Mouse (Mus musculus) kidney, embryonic 14.5 days (tissue): ENCODE measurements around the gene H2-DMb2. TPM values are rescaled to one million over a fixed set of nuclear protein-coding genes. Genes with fewer than 3 reads are reported as not detected.

Experiments used
- ATAC-seq: fragments of 200-750 bp; cut with Nextera tagmentation; 2 replicates; pipeline ENCODE4 v1.8.0; 2017; ENCODE audit warnings: moderate number of reproducible peaks, mild to moderate bottlenecking, moderate TSS enrichment, moderate library complexity; ENCODE audit not compliant: low FRiP score, low TSS enrichment
- H3K27ac ChIP-seq: fragments of 300-500 bp; sonication (generic); 2 replicates; pipeline ENCODE4 v1.5.1; 2014; ENCODE audit warnings: low read depth, mild to moderate bottlenecking, low read length, moderate library complexity, mixed read lengths
- H3K27me3 ChIP-seq: fragments of 300-500 bp; sonication (generic); 2 replicates; pipeline ENCODE4 v1.6.1; 2014; ENCODE audit warnings: mild to moderate bottlenecking, low read length; ENCODE audit not compliant: control insufficient read depth, insufficient read depth
- H3K36me3 ChIP-seq: fragments of 300-500 bp; sonication (generic); 2 replicates; pipeline ENCODE4 v1.6.1; 2014; ENCODE audit warnings: low read length, mixed read lengths; ENCODE audit not compliant: control insufficient read depth, insufficient read depth
- H3K4me1 ChIP-seq: fragments of 300-500 bp; sonication (generic); 2 replicates; pipeline ENCODE4 v1.6.1; 2014; ENCODE audit warnings: low read length, mixed read lengths; ENCODE audit not compliant: control insufficient read depth, insufficient read depth
- H3K4me2 ChIP-seq: fragments of 300-500 bp; sonication (generic); replicated peaks from 2 replicates; pipeline ENCODE4 v1.6.1; 2014; ENCODE audit warnings: low read depth, mild to moderate bottlenecking, low read length
- H3K4me3 ChIP-seq: fragments of 300-500 bp; sonication (generic); 2 replicates; pipeline ENCODE4 v1.5.1; 2014; ENCODE audit warnings: mild to moderate bottlenecking, low read length
- H3K9ac ChIP-seq: fragments of 300-500 bp; sonication (generic); 2 replicates; pipeline ENCODE4 v1.6.1; 2014; ENCODE audit warnings: low read depth, mild to moderate bottlenecking, low read length, moderate library complexity
- H3K9me3 ChIP-seq: fragments of 300-500 bp; sonication (generic); 2 replicates; pipeline ENCODE4 v1.6.1; 2016; ENCODE audit warnings: low read length; ENCODE audit not compliant: control insufficient read depth
- WGBS: fragments of 180-500 bp; shearing (Covaris S2); extraction: QIAGEN DNeasy Blood & Tissue Kit; methylation state at CpG from one replicate; pipeline ENCODE4 v1.1.7; 2014; 5-methylcytosine and 5-hydroxymethylcytosine counted together
- polyA plus RNA-seq: library from polyadenylated mRNA; unstranded; fragments of >200 nt; fragmentation: Nextera tagmentation; extraction: Ambion mirVana; gene quantifications from 2 replicates; pipeline ENCODE4 v1.2.1, GENCODE M21; 2014

H2-DMb2 gene
- polyA plus RNA-seq, 1 experiment from 2014 or later: 21.9 TPM

DNA sequence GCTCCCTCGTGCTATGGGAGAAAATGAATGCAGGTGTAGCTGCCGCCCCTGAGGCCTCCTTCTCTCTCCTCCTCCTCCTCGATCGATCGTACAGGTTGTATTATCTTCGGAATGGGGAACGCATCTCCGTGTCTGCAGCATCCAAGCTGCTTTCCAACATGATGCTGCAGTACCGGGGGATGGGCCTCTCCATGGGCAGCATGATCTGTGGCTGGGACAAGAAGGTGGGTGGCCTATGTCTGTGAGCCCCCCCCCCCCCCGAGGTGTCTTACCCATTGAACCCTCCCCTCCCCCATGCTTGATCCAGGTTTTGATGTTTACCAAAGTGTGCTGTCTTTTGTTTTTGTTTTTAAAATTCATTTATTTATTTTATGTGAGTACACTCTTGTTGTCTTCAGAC is 56.9 kb downstream of the H2-DMb2 start:
- WGBS: 87% methylated on average over 10 of the region's 10 CpGs
- Histone ChIP-seq H3K4me3 (no peak overlapping the region), H3K4me1 (no peaks in the 10 kb centered on the region), H3K9me3 (no peaks in the 10 kb centered on the region), H3K36me3 (no peaks in the 10 kb centered on the region), H3K4me2 (no peak overlapping the region), H3K27me3 (peaks cover 56% of the 10 kb centered on the region), H3K9ac (no peak overlapping the region), H3K27ac (no peak overlapping the region)
- ATAC-seq: no peak

DNA sequence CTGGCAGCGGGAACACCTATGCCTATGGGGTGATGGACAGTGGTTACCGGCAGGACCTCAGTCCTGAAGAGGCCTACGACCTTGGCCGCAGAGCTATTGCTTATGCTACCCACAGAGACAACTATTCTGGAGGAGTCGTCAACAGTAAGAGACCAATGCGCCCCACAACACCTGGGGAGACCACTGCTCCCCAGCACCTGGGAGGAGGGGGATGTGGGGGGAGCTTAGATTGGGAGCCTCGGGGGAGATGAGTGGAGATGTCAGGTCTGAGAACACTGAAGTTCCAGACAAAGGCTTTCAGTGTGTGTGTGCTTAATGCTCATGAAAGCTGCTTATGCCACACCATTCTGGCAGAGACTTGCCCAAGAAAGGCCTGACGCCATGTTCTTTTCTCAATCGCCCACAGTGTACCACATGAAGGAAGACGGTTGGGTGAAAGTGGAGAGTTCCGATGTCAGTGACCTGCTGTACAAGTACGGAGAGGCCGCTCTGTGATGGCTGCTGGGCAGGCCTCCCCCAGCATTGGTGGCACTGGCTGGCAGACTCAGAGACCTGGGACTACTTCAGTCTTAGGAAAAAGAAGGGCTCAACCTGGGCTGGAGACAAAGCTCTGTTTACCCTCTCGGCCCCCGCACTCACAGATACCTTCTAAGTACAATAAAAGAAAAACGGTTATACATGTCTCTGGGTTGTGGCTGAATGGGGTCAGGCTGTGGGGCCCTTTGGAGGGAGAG is 57.8 kb downstream of the H2-DMb2 start:
- Histone ChIP-seq H3K9me3 (no peaks in the 10 kb centered on the region), H3K36me3 (no peaks in the 10 kb centered on the region), H3K4me3 (no peak overlapping the region), H3K27ac (no peak overlapping the region), H3K27me3 (peaks cover 58% of the 10 kb centered on the region), H3K4me1 (no peaks in the 10 kb centered on the region), H3K9ac (no peak overlapping the region), H3K4me2 (no peak overlapping the region)
- WGBS: 85% methylated on average over 16 of the region's 16 CpGs
- ATAC-seq: no peak

Other genes starting within 250 kb of the H2-DMb2 start
- not detected in 2 replicates for gene Platr17, start 238.2 kb upstream of the H2-DMb2 start, polyA plus RNA-seq
- 31.9 and 50.8 TPM in 2 replicates for gene Daxx, start 233.9 kb upstream of the H2-DMb2 start, polyA plus RNA-seq
- 17.4 and 24.6 TPM in 2 replicates for gene Tapbp, start 227.4 kb upstream of the H2-DMb2 start, polyA plus RNA-seq
- gene Zbtb22, start 227.4 kb upstream of the H2-DMb2 start, polyA plus RNA-seq: 11.1 TPM in 2 replicates
- 26.3 and 28.2 TPM in 2 replicates for gene Rgl2, start 213.8 kb upstream of the H2-DMb2 start, polyA plus RNA-seq
- 169 and 211 TPM in 2 replicates for gene Pfdn6, start 203.0 kb upstream of the H2-DMb2 start, polyA plus RNA-seq
- 26.5 and 37.8 TPM in 2 replicates for gene Wdr46, start 202.6 kb upstream of the H2-DMb2 start, polyA plus RNA-seq
- 2.8 and 3.3 TPM in 2 replicates for gene B3galt4, start 191.8 kb upstream of the H2-DMb2 start, polyA plus RNA-seq
- gene Vps52, start 187.5 kb upstream of the H2-DMb2 start, polyA plus RNA-seq: 24.9 and 40.8 TPM in 2 replicates
- gene Rps18, start 187.3 kb upstream of the H2-DMb2 start, polyA plus RNA-seq: 2,014 and 2,736 TPM in 2 replicates
- 11.2 and 18.8 TPM in 2 replicates for gene H2-K1, start 143.0 kb upstream of the H2-DMb2 start, polyA plus RNA-seq
- gene Ring1, start 118.6 kb upstream of the H2-DMb2 start, polyA plus RNA-seq: 5.5 and 12.4 TPM in 2 replicates
- 46.0 and 53.0 TPM in 2 replicates for gene H2-Ke6, start 115.2 kb upstream of the H2-DMb2 start, polyA plus RNA-seq
- gene Slc39a7, start 111.6 kb upstream of the H2-DMb2 start, polyA plus RNA-seq: 70.3 and 86.0 TPM in 2 replicates
- gene Rxrb, start 111.5 kb upstream of the H2-DMb2 start, polyA plus RNA-seq: 22.2 and 28.0 TPM in 2 replicates
- gene Col11a2, start 103.9 kb upstream of the H2-DMb2 start, polyA plus RNA-seq: 1.9 and 2.1 TPM in 2 replicates
- 0.51 and 0.76 TPM in 2 replicates for gene H2-Oa, start 51.0 kb upstream of the H2-DMb2 start, polyA plus RNA-seq
- 16.1 and 19.3 TPM in 2 replicates for gene H2-DMa, start 23.8 kb upstream of the H2-DMb2 start, polyA plus RNA-seq
- 153 and 178 TPM in 2 replicates for gene Brd2, start 20.7 kb upstream of the H2-DMb2 start, polyA plus RNA-seq
- gene H2-DMb1, start 9.8 kb downstream of the H2-DMb2 start, polyA plus RNA-seq: 4.1 and 4.2 TPM in 2 replicates
- 1.9 and 2.9 TPM in 2 replicates for gene Tap1, start 44.2 kb downstream of the H2-DMb2 start, polyA plus RNA-seq
- gene Psmb9, start 44.5 kb downstream of the H2-DMb2 start, polyA plus RNA-seq: 2.1 and 3.4 TPM in 2 replicates
- 4.3 and 4.8 TPM in 2 replicates for gene Psmb8, start 54.4 kb downstream of the H2-DMb2 start, polyA plus RNA-seq
- 1.2 and 1.8 TPM in 2 replicates for gene Tap2, start 60.2 kb downstream of the H2-DMb2 start, polyA plus RNA-seq
- not detected in 2 replicates for gene H2-Ob, start 95.6 kb downstream of the H2-DMb2 start, polyA plus RNA-seq
- gene H2-Ab1, start 114.4 kb downstream of the H2-DMb2 start, polyA plus RNA-seq: 21.7 and 22.9 TPM in 2 replicates
- gene H2-Aa, start 144.5 kb downstream of the H2-DMb2 start, polyA plus RNA-seq: 2.7 TPM in 2 replicates
- 5.9 and 7.1 TPM in 2 replicates for gene H2-Eb1, start 162.6 kb downstream of the H2-DMb2 start, polyA plus RNA-seq
- 0.09 TPM in 1 of 2 replicates, not detected in the other for gene H2-Eb2, start 182.4 kb downstream of the H2-DMb2 start, polyA plus RNA-seq
- gene Btnl2, start 211.5 kb downstream of the H2-DMb2 start, polyA plus RNA-seq: 0.14 TPM in 1 of 2 replicates, not detected in the other
- not detected in 2 replicates for gene Btnl1, start 233.8 kb downstream of the H2-DMb2 start, polyA plus RNA-seq